Mouse (Mus musculus): ENCODE data around the gene Acp7. TPM values are rescaled to one million over a fixed set of nuclear protein-coding genes. Genes with fewer than 3 reads are reported as not detected.

Gene Acp7
- total and polyA plus RNA-seq, 2 experiments from 2014 or later, result 0.12 to 0.24 TPM

- Histone ChIP-seq H3K27ac (ENCODE audit: low read depth, low read length) (no peak overlapping the region), H3K27me3 (ENCODE audit: insufficient read depth, low read length) (no peaks in the 10 kb centered on the region), H3K4me2 (ENCODE audit: low read depth) (no peak overlapping the region), H3K36me3 (ENCODE audit: insufficient read depth) (no peaks in the 10 kb centered on the region), H3K4me3 (ENCODE audit: low read depth, low read length) (no peak overlapping the region), H3K4me1 (ENCODE audit: insufficient read depth) (no peaks in the 10 kb centered on the region), H3K9me3 (ENCODE audit: low read length) (no peaks in the 10 kb centered on the region), H3K9ac (no peak overlapping the region)
- WGBS, result 76% methylated on average over 4 of the region's 4 CpGs
- no peak for TF ChIP-seq CTCF (IDR thresholded peaks at IDR 0.05; ENCODE audit: low read depth)
- ATAC-seq (no peak), DNase-seq (no peak)
Observed at GRCm38 (mm10) chr7:28671172-28671571, 40.0 kb upstream of the Acp7 start.

- H3K9ac ChIP-seq, result no peak overlapping the region
- H3K4me1 ChIP-seq (ENCODE audit: insufficient read depth), result no peaks in the 10 kb centered on the region
- no peaks in the 10 kb centered on the region for H3K27me3 ChIP-seq (ENCODE audit: insufficient read depth, low read length)
- peak overlapping the region; percentile 19 for H3K4me2 ChIP-seq (ENCODE audit: low read depth)
- peak; percentile 84 for ATAC-seq
- WGBS, result 34% methylated on average over 15 of the region's 15 CpGs
- TF ChIP-seq CTCF (IDR thresholded peaks at IDR 0.05; ENCODE audit: low read depth), result no peak
- H3K27ac ChIP-seq (ENCODE audit: low read depth, low read length), result no peak overlapping the region
- H3K4me3 ChIP-seq (ENCODE audit: low read depth, low read length), result no peak overlapping the region
- no peaks in the 10 kb centered on the region for H3K36me3 ChIP-seq (ENCODE audit: insufficient read depth)
- DNase-seq, result peak; percentile 69
- H3K9me3 ChIP-seq (ENCODE audit: low read length), result no peaks in the 10 kb centered on the region
Observed at GRCm38 (mm10) chr7:28665620-28666579, 34.8 kb upstream of the Acp7 start.

GRCm38 (mm10) chr7:28656430-28656829, 25.3 kb upstream of the Acp7 start:
- 73% methylated on average over 4 of the region's 4 CpGs for WGBS
- ATAC-seq (no peak), DNase-seq (no peak)
- H3K4me1 ChIP-seq (ENCODE audit: insufficient read depth), result no peaks in the 10 kb centered on the region
- H3K27me3 ChIP-seq (ENCODE audit: insufficient read depth, low read length), result no peaks in the 10 kb centered on the region
- H3K27ac ChIP-seq (ENCODE audit: low read depth, low read length), result no peak overlapping the region
- H3K9me3 ChIP-seq (ENCODE audit: low read length), result no peaks in the 10 kb centered on the region
- no peaks in the 10 kb centered on the region for H3K36me3 ChIP-seq (ENCODE audit: insufficient read depth)
- no peak for TF ChIP-seq CTCF (IDR thresholded peaks at IDR 0.05; ENCODE audit: low read depth)
- no peak overlapping the region for H3K4me3 ChIP-seq (ENCODE audit: low read depth, low read length)
- no peak overlapping the region for H3K4me2 ChIP-seq (ENCODE audit: low read depth)
- no peak overlapping the region for H3K9ac ChIP-seq

- DNase-seq, result no peak
- ATAC-seq, result no peak
- H3K36me3 ChIP-seq (ENCODE audit: insufficient read depth), result no peaks in the 10 kb centered on the region
- H3K27ac ChIP-seq (ENCODE audit: low read depth, low read length), result no peak overlapping the region
- H3K27me3 ChIP-seq (ENCODE audit: insufficient read depth, low read length), result no peaks in the 10 kb centered on the region
- H3K9ac ChIP-seq, result no peak overlapping the region
- peak; percentile 35; the same call in 1 of the 2 replicates for TF ChIP-seq CTCF (IDR thresholded peaks at IDR 0.05; ENCODE audit: low read depth)
- no peak overlapping the region for H3K4me2 ChIP-seq (ENCODE audit: low read depth)
- no peaks in the 10 kb centered on the region for H3K9me3 ChIP-seq (ENCODE audit: low read length)
- H3K4me3 ChIP-seq (ENCODE audit: low read depth, low read length), result no peak overlapping the region
- H3K4me1 ChIP-seq (ENCODE audit: insufficient read depth), result no peaks in the 10 kb centered on the region
- 94% methylated on average over 2 of the region's 2 CpGs for WGBS
Observed at GRCm38 (mm10) chr7:28651157-28651556, 20.0 kb upstream of the Acp7 start.

- no peak for ATAC-seq
- WGBS, result 54% methylated on average over 7 of the region's 7 CpGs
Observed at GRCm38 (mm10) chr7:28647016-28647415, 15.9 kb upstream of the Acp7 start.

GRCm38 (mm10) chr7:28645947-28646475, 14.9 kb upstream of the Acp7 start:
- H3K36me3 ChIP-seq (ENCODE audit: insufficient read depth), result no peaks in the 10 kb centered on the region
- TF ChIP-seq CTCF (IDR thresholded peaks at IDR 0.05; ENCODE audit: low read depth), result no peak
- H3K9me3 ChIP-seq (ENCODE audit: low read length), result no peaks in the 10 kb centered on the region
- 87% methylated on average over 2 of the region's 2 CpGs for WGBS
- H3K4me2 ChIP-seq (ENCODE audit: low read depth), result no peak overlapping the region
- no peak for ATAC-seq
- no peaks in the 10 kb centered on the region for H3K27me3 ChIP-seq (ENCODE audit: insufficient read depth, low read length)
- no peak for DNase-seq
- H3K27ac ChIP-seq (ENCODE audit: low read depth, low read length), result no peak overlapping the region
- no peak overlapping the region for H3K9ac ChIP-seq
- H3K4me1 ChIP-seq (ENCODE audit: insufficient read depth), result no peaks in the 10 kb centered on the region
- no peak overlapping the region for H3K4me3 ChIP-seq (ENCODE audit: low read depth, low read length)

More at GRCm38 (mm10) chr7:28647016-28647415, 15.9 kb upstream of the Acp7 start:
- Histone ChIP-seq H3K9me3 (ENCODE audit: low read length) (no peaks in the 10 kb centered on the region), H3K9ac (no peak overlapping the region), H3K27me3 (ENCODE audit: insufficient read depth, low read length) (no peaks in the 10 kb centered on the region), H3K36me3 (ENCODE audit: insufficient read depth) (no peaks in the 10 kb centered on the region), H3K27ac (ENCODE audit: low read depth, low read length) (no peak overlapping the region), H3K4me3 (ENCODE audit: low read depth, low read length) (no peak overlapping the region), H3K4me1 (ENCODE audit: insufficient read depth) (no peaks in the 10 kb centered on the region), H3K4me2 (ENCODE audit: low read depth) (no peak overlapping the region)
- TF ChIP-seq CTCF (IDR thresholded peaks at IDR 0.05; ENCODE audit: low read depth), result 0 out of 2 replicates have a peak, but pooled peaks have one; percentile 10
- DNase-seq, result no peak

GRCm38 (mm10) chr7:28645366-28645765, 14.2 kb upstream of the Acp7 start:
- no peak overlapping the region for H3K27ac ChIP-seq (ENCODE audit: low read depth, low read length)
- no peak for DNase-seq
- H3K9ac ChIP-seq, result no peak overlapping the region
- no peaks in the 10 kb centered on the region for H3K9me3 ChIP-seq (ENCODE audit: low read length)
- no peaks in the 10 kb centered on the region for H3K27me3 ChIP-seq (ENCODE audit: insufficient read depth, low read length)
- no peak for ATAC-seq
- H3K36me3 ChIP-seq (ENCODE audit: insufficient read depth), result no peaks in the 10 kb centered on the region
- no peak overlapping the region for H3K4me2 ChIP-seq (ENCODE audit: low read depth)
- H3K4me1 ChIP-seq (ENCODE audit: insufficient read depth), result no peaks in the 10 kb centered on the region
- no peak overlapping the region for H3K4me3 ChIP-seq (ENCODE audit: low read depth, low read length)
- TF ChIP-seq CTCF (IDR thresholded peaks at IDR 0.05; ENCODE audit: low read depth), result no peak
- WGBS, result 17% methylated on average over 6 of the region's 6 CpGs

All from forebrain, postnatal 0 days (tissue).